In genomic region chr8:46551615-46552440, GRCm38 (mm10) we compare ENCODE assay signal across 8 mouse cellular contexts. TPM values are rescaled to one million over a fixed set of nuclear protein-coding genes. Genes with fewer than 3 reads are reported as not detected.
DNase-seq lines count a peak whose midpoint lies in the region; ATAC-seq and TF ChIP-seq lines count a peak whose summit lies in the region.

Gene Cenpu (plus strand): TSS chr8:46552028.

- peaks cover 8% of the 10 kb centered on the region; the same call in 1 of the 2 replicates for H3K36me3 ChIP-seq in kidney, embryonic 14.5 days (ENCODE audit: control insufficient read depth, insufficient read depth, low read length)
- H3K36me3 ChIP-seq in limb, embryonic 15.5 days = 0 out of 2 replicates have a peak, but pooled peaks cover 4% of the 10 kb centered on the region

- no peaks in the 10 kb centered on the region for H3K27me3 ChIP-seq in kidney, embryonic 14.5 days (ENCODE audit: control insufficient read depth, insufficient read depth, low read length)
- H3K27me3 ChIP-seq in limb, embryonic 15.5 days = no peaks in the 10 kb centered on the region

- H3K27ac ChIP-seq in bone marrow macrophage, adult 2 months (ENCODE audit: insufficient read depth, low read depth, low read length) = peak within 1 kb of the TSS; percentile 67
- peak within 1 kb of the TSS; percentile 45 for H3K27ac ChIP-seq in embryonic fibroblast, embryonic 13.5 days (ENCODE audit: insufficient read depth, low read length)
- H3K27ac ChIP-seq in kidney, embryonic 14.5 days (ENCODE audit: low read depth, low read length) = peak within 1 kb of the TSS; percentile 59; the same call in 1 of the 2 replicates
- H3K27ac ChIP-seq in limb, embryonic 15.5 days = peak within 1 kb of the TSS; percentile 84

- H3K4me1 ChIP-seq in bone marrow macrophage, adult 2 months (ENCODE audit: control insufficient read depth, insufficient read depth, low read length) = peaks cover 5% of the 10 kb centered on the region
- H3K4me1 ChIP-seq in embryonic fibroblast, embryonic 13.5 days (ENCODE audit: control insufficient read depth, insufficient read depth, low read length) = no peaks in the 10 kb centered on the region
- H3K4me1 ChIP-seq in kidney, embryonic 14.5 days (ENCODE audit: control insufficient read depth, insufficient read depth, low read length) = peaks cover 10% of the 10 kb centered on the region
- peaks cover 15% of the 10 kb centered on the region for H3K4me1 ChIP-seq in limb, embryonic 15.5 days

- DNase-seq in A20 (ENCODE audit: low read depth, low spot score) = peak; percentile 99
- peak; percentile 98 to 100 for DNase-seq in heart, adult 9 months (ENCODE audit: low spot score in 2 of 2)
- DNase-seq in monocyte, adult 2 months (ENCODE audit: low read depth in 1 of 2, low spot score in 2 of 2) = peak; percentile 99
- peak; percentile 99 for DNase-seq in spleen, postnatal 36 days (ENCODE audit: low spot score in 2 of 2)

- peak within 1 kb of the TSS; percentile 65 for H3K9ac ChIP-seq in kidney, embryonic 14.5 days (ENCODE audit: low read depth, low read length)
- peak within 1 kb of the TSS; percentile 51 for H3K9ac ChIP-seq in limb, embryonic 15.5 days

- peak within 1 kb of the TSS; percentile 74 for H3K4me3 ChIP-seq in bone marrow macrophage, adult 2 months (ENCODE audit: insufficient read depth, low read length)
- H3K4me3 ChIP-seq in embryonic fibroblast, embryonic 13.5 days (ENCODE audit: insufficient read depth, low read length) = peak within 1 kb of the TSS; percentile 64
- H3K4me3 ChIP-seq in kidney, embryonic 14.5 days (ENCODE audit: low read length) = peak within 1 kb of the TSS; percentile 79
- H3K4me3 ChIP-seq in limb, embryonic 15.5 days = peak within 1 kb of the TSS; percentile 65

- TF ChIP-seq POLR2A in bone marrow macrophage, adult 2 months (IDR thresholded peaks at IDR 0.05; ENCODE audit: borderline replicate concordance, low read depth, low read length) = no peak
- TF ChIP-seq POLR2A in embryonic fibroblast, embryonic 13.5 days (IDR thresholded peaks at IDR 0.05; ENCODE audit: low read depth, low read length) = peak; percentile 90

- ATAC-seq in kidney, embryonic 14.5 days (ENCODE audit: low FRiP score, low TSS enrichment) = peak; percentile 99
- ATAC-seq in limb, embryonic 15.5 days (ENCODE audit: insufficient number of reproducible peaks, low FRiP score, low TSS enrichment, low read depth) = peak; percentile 96

- H3K4me2 ChIP-seq in kidney, embryonic 14.5 days (replicated peaks; ENCODE audit: low read depth, low read length) = peak within 1 kb of the TSS; percentile 84
- H3K4me2 ChIP-seq in limb, embryonic 15.5 days = peak within 1 kb of the TSS; percentile 77

- H3K9me3 ChIP-seq in kidney, embryonic 14.5 days (ENCODE audit: control insufficient read depth, low read length) = no peaks in the 10 kb centered on the region
- H3K9me3 ChIP-seq in limb, embryonic 15.5 days = no peaks in the 10 kb centered on the region

- WGBS in kidney, embryonic 14.5 days = under 1% methylated on average over 50 of the region's 50 CpGs
- WGBS in limb, embryonic 15.5 days = under 1% methylated on average over 50 of the region's 50 CpGs

- TF ChIP-seq CTCF in bone marrow macrophage, adult 2 months (IDR thresholded peaks at IDR 0.05; ENCODE audit: low read depth, low read length) = no peak
- no peak for TF ChIP-seq CTCF in embryonic fibroblast, embryonic 13.5 days (IDR thresholded peaks at IDR 0.05; ENCODE audit: borderline replicate concordance, insufficient read depth, low read length)

RNA-seq across cellular contexts. Expression of gene Cenpu, which starts in this region (rescaled TPM):
- 15.1 and 16.7 TPM in 2 replicates for polyA plus RNA-seq in bone marrow macrophage, adult 2 months (2012; ENCODE audit: insufficient read depth, insufficient read length, missing spikeins)
- polyA plus RNA-seq in embryonic fibroblast, embryonic 13.5 days (2011; ENCODE audit: insufficient read length, low read depth, missing spikeins) = 13.5 and 14.0 TPM in 2 replicates
- 19.4 and 24.5 TPM in 2 replicates for polyA plus RNA-seq in kidney, embryonic 14.5 days (2014; fragmentation: Nextera tagmentation; extraction: Ambion mirVana)
- polyA plus RNA-seq in limb, embryonic 15.5 days (2015; fragmentation: Nextera tagmentation; extraction: Ambion mirVana) = 9.2 and 10.2 TPM in 2 replicates

Comparison
In these comparisons a context has a peak if more than half of its experiments do, and no peak if none do; other contexts are left out.
1. Peak in every context shown above with its lines: DNase-seq, ATAC-seq, H3K4me3 ChIP-seq and H3K27ac ChIP-seq.